Mouse (Mus musculus): ENCODE measurements around the gene Cd8b1. TPM values are rescaled to one million over a fixed set of nuclear protein-coding genes. Genes with fewer than 3 reads are reported as not detected.

Cd8b1 gene
- polyA plus RNA-seq, 1 experiment = not detected

DNA sequence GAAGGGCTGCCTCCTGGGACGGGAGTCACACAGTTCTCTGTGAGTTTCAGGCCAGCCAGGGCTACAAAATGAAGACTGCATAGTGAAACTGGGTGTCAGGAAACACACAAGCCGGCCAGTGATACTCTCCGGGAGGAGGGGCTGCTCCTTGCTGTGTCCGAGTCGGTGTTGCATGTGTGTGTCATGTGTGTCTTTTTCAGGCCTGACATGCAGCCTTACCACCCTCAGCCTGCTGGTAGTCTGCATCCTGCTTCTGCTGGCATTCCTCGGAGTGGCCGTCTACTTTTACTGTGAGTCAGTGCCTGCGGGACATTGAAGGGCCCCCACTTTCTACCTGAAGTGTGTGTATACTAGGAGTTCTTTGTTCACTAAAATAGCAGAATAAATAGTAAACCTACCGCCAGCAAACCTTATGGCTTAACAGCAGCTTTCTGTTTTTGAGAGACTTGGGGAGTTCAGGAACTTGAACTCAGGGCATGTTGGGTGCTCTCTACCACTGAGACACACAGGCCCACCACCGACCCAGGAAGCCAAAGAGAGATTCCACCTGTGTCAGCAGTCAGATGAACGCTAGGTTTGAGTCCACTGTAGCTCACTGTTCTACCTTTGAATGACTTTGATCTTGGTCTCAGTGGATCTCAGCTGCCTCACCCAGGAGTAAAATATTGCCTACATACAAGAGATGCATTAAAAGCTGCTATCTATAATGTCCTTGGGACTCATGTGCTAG, 9.8 kb downstream of the Cd8b1 start:
- Histone ChIP-seq H3K4me3 (ENCODE audit: insufficient read depth, low read depth, low read length) (no peak overlapping the region), H3K27ac (replicated peaks; ENCODE audit: low read depth, low read length) (no peak overlapping the region), H3K4me1 (ENCODE audit: control insufficient read depth, insufficient read depth, insufficient read length, low read length) (no peaks in the 10 kb centered on the region)

GRCm38 (mm10) chr6:71333031-71333430, 10.4 kb downstream of the Cd8b1 start:
- no peak overlapping the region for H3K27ac ChIP-seq (replicated peaks; ENCODE audit: low read depth, low read length)

GRCm38 (mm10) chr6:71333578-71334273, 11.1 kb downstream of the Cd8b1 start:
- H3K27ac ChIP-seq (replicated peaks; ENCODE audit: low read depth, low read length) = no peak overlapping the region
- no peaks in the 10 kb centered on the region for H3K4me1 ChIP-seq (ENCODE audit: control insufficient read depth, insufficient read depth, insufficient read length, low read length)
- H3K4me3 ChIP-seq (ENCODE audit: insufficient read depth, low read depth, low read length) = no peak overlapping the region

More at GRCm38 (mm10) chr6:71333031-71333430, 10.4 kb downstream of the Cd8b1 start:
- Histone ChIP-seq H3K4me1 (ENCODE audit: control insufficient read depth, insufficient read depth, insufficient read length, low read length) (no peaks in the 10 kb centered on the region), H3K4me3 (ENCODE audit: insufficient read depth, low read depth, low read length) (no peak overlapping the region)

DNA sequence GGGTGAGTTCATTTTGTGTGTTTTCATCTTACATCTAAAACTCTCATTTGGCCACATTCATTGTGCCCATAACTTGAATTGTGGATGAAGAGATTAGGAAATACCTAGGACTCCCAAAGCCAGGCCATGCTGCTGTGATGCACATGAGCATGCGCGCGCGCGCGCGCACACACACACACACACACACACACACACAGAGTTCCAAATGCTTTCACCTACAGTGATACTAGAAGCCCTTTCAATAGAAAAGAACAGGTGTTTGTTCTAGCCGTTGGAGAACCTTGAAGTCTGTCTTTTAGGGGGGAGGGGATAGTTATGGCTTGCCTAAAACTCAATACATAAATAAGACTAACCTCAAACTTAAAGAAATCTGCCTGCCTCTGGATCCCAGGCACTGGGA, 15.1 kb downstream of the Cd8b1 start:
- no peak overlapping the region for H3K27ac ChIP-seq (replicated peaks; ENCODE audit: low read depth, low read length)
- no peaks in the 10 kb centered on the region for H3K4me1 ChIP-seq (ENCODE audit: control insufficient read depth, insufficient read depth, insufficient read length, low read length)
- H3K4me3 ChIP-seq (ENCODE audit: insufficient read depth, low read depth, low read length) = no peak overlapping the region

DNA sequence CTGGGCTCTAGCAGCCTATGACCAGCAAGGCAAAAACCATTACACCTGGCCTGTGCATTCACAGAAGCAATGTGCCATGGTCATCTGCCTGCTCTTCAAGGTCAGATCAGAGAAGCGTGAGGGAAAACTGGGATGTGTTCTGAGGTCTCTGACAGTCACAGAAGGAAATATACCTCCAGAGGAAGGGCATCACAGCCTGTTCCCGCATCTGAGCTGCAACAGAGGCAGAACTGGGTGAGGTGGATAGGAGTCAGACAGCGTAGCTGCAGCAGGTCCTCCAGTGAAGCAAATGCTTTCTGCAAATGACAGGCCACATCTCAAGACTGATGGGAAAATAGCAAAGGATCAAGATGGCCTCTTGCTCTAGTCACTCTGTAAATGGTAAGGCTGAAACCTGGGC, 16.4 kb downstream of the Cd8b1 start:
- H3K27ac ChIP-seq (replicated peaks; ENCODE audit: low read depth, low read length) = no peak overlapping the region

DNA sequence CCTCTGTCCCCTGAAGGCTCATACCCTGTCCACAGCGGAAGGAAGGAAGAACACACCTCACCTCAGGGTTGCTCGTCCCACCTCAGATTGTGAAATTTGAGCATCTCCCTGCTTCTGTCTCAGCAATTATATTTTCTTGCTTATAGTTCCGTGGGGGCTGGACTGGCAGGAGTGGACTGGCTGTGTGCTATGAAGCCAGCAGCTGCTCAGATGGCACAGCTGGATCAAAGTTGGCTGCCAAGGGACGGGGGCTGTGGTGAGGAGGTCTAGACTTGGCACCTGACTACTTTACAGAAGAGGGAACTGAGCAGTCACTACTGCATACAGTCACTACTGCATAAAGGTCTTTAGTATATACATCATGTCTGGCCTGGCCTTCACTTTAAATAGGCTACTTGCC, 16.8 kb downstream of the Cd8b1 start:
- no peak overlapping the region for H3K27ac ChIP-seq (replicated peaks; ENCODE audit: low read depth, low read length)
- H3K4me3 ChIP-seq (ENCODE audit: insufficient read depth, low read depth, low read length) = no peak overlapping the region
- H3K4me1 ChIP-seq (ENCODE audit: control insufficient read depth, insufficient read depth, insufficient read length, low read length) = no peaks in the 10 kb centered on the region

More for the DNA sequence above, 16.4 kb downstream of the Cd8b1 start:
- H3K4me1 ChIP-seq (ENCODE audit: control insufficient read depth, insufficient read depth, insufficient read length, low read length) = no peaks in the 10 kb centered on the region
- H3K4me3 ChIP-seq (ENCODE audit: insufficient read depth, low read depth, low read length) = no peak overlapping the region

- Histone ChIP-seq H3K4me1 (ENCODE audit: control insufficient read depth, insufficient read depth, insufficient read length, low read length) (no peaks in the 10 kb centered on the region), H3K27ac (replicated peaks; ENCODE audit: low read depth, low read length) (no peak overlapping the region), H3K4me3 (ENCODE audit: insufficient read depth, low read depth, low read length) (no peak overlapping the region)
These were observed 18.6 kb downstream of the Cd8b1 start for GRCm38 (mm10) chr6:71341179-71341578.

GRCm38 (mm10) chr6:71348006-71348405, 25.4 kb downstream of the Cd8b1 start:
- no peaks in the 10 kb centered on the region for H3K4me1 ChIP-seq (ENCODE audit: control insufficient read depth, insufficient read depth, insufficient read length, low read length)
- H3K4me3 ChIP-seq (ENCODE audit: insufficient read depth, low read depth, low read length) = no peak overlapping the region
- H3K27ac ChIP-seq (replicated peaks; ENCODE audit: low read depth, low read length) = no peak overlapping the region

DNA sequence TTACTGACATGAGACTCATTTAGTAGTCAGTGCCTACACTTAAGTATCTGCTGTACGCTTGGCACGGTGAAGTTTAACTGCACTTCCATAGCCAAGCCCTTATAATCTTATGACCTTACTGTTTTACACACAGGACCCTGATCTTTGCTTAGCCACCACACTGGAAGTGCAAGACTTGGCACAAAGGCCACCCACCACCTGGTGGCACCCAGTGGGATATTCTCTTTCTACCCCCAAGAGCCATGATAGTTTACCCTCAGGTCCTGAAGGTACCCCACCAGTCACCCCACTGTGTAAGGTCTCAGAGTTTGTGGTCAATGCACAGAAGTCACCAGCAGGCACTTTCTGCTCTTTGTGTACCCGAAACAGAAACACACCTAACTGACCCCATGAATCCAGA, 28.6 kb downstream of the Cd8b1 start:
- Histone ChIP-seq H3K4me3 (ENCODE audit: insufficient read depth, low read depth, low read length) (no peak overlapping the region), H3K4me1 (ENCODE audit: control insufficient read depth, insufficient read depth, insufficient read length, low read length) (no peaks in the 10 kb centered on the region), H3K27ac (replicated peaks; ENCODE audit: low read depth, low read length) (no peak overlapping the region)

DNA sequence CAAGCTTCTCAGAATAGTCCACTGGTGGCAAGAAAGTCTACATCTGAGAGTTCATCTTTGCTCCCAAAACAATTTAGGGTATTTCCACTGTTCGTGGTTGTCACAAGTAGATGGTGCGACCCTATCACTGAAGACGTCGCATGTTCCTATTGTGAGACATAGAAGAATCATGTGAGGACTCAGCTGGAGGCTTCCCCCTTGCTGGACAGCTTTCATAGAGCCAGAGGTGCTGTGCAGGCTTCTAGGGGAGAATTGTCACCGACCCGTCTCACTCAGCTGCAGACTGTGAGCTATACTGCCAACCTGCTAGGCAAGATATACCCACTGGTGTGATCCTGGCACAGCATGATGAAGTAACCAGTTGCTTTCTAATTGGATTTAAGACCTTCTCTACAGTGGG, 29.6 kb downstream of the Cd8b1 start:
- Histone ChIP-seq H3K4me3 (ENCODE audit: insufficient read depth, low read depth, low read length) (no peak overlapping the region), H3K27ac (replicated peaks; ENCODE audit: low read depth, low read length) (no peak overlapping the region), H3K4me1 (ENCODE audit: control insufficient read depth, insufficient read depth, insufficient read length, low read length) (no peaks in the 10 kb centered on the region)

DNA sequence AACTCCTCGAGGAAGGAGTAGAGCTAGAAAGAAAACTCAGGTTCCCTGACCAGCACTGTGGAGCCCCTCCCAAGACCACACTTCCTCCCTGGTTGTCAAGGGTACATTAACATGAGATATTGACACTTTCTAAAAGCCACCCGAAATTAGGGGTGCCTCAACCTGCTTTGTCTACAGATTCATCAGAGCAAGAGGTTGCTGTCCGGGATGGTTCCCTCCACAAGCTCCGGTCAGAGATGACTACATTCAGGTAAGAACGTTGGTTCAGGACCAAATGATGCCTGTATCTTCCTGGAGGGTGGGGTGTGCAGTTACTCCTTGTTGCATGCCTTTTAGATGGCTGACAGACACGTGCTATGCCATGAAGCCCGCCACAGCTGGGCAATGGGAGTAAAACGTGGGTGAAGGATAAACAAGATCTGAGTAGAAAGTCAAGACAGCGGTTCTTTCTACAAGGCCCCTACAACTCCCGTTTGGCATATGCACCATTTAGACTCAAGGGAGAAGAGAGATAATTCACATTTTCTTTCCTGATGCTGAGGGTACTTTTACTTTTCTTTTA, 30.4 kb downstream of the Cd8b1 start:
- no peak overlapping the region for H3K27ac ChIP-seq (replicated peaks; ENCODE audit: low read depth, low read length)
- no peaks in the 10 kb centered on the region for H3K4me1 ChIP-seq (ENCODE audit: control insufficient read depth, insufficient read depth, insufficient read length, low read length)
- no peak overlapping the region for H3K4me3 ChIP-seq (ENCODE audit: insufficient read depth, low read depth, low read length)

GRCm38 (mm10) chr6:71353722-71354121, 31.1 kb downstream of the Cd8b1 start:
- Histone ChIP-seq H3K27ac (replicated peaks; ENCODE audit: low read depth, low read length) (no peak overlapping the region), H3K4me3 (ENCODE audit: insufficient read depth, low read depth, low read length) (no peak overlapping the region), H3K4me1 (ENCODE audit: control insufficient read depth, insufficient read depth, insufficient read length, low read length) (no peaks in the 10 kb centered on the region)

GRCm38 (mm10) chr6:71357493-71357892, 34.9 kb downstream of the Cd8b1 start:
- Histone ChIP-seq H3K4me3 (ENCODE audit: insufficient read depth, low read depth, low read length) (no peak overlapping the region), H3K4me1 (ENCODE audit: control insufficient read depth, insufficient read depth, insufficient read length, low read length) (no peaks in the 10 kb centered on the region), H3K27ac (replicated peaks; ENCODE audit: low read depth, low read length) (no peak overlapping the region)

- Histone ChIP-seq H3K27ac (replicated peaks; ENCODE audit: low read depth, low read length) (no peak overlapping the region), H3K4me3 (ENCODE audit: insufficient read depth, low read depth, low read length) (no peak overlapping the region), H3K4me1 (ENCODE audit: control insufficient read depth, insufficient read depth, insufficient read length, low read length) (no peaks in the 10 kb centered on the region)
These were observed 37.6 kb downstream of the Cd8b1 start for GRCm38 (mm10) chr6:71360221-71360620.

DNA sequence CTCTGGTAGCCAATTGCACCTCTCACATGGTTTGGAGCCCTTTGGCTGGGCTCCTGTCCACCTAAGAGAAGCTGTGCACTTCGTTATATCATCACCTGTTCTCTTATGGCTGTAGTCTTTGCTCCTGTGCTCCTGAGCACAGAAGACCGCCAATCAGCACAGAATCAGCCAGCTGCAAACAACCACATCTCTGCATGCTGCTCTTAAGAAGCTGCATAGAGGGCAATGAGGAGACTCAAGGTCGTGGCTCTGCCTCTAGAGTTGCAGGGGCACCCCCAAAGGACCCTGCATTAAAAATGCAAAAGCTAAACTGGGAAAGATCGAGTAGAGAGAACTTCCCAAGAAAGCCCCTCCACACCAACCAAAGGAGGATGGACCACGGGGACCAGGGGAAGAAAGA, 38.2 kb downstream of the Cd8b1 start:
- Histone ChIP-seq H3K27ac (replicated peaks; ENCODE audit: low read depth, low read length) (no peak overlapping the region), H3K4me1 (ENCODE audit: control insufficient read depth, insufficient read depth, insufficient read length, low read length) (no peaks in the 10 kb centered on the region), H3K4me3 (ENCODE audit: insufficient read depth, low read depth, low read length) (no peak overlapping the region)
